Mouse (Mus musculus) stomach, embryonic 15.5 days (tissue): ENCODE measurements around the gene Cdh6. TPM values are rescaled to one million over a fixed set of nuclear protein-coding genes. Genes with fewer than 3 reads are reported as not detected.

Experiments used
- ATAC-seq: fragments of 200-750 bp; cut with Nextera tagmentation; 2 replicates; pipeline ENCODE4 v1.8.0; 2017; ENCODE audit warnings: low read depth, moderate number of reproducible peaks, moderate TSS enrichment; ENCODE audit not compliant: insufficient read depth, low FRiP score
- H3K27ac ChIP-seq: fragments of 300-500 bp; sonication (generic); 2 replicates; pipeline ENCODE4 v1.5.1; 2015; ENCODE audit warnings: mild to moderate bottlenecking, inconsistent platforms
- H3K27me3 ChIP-seq: fragments of 300-500 bp; sonication (generic); replicated peaks from 2 replicates; pipeline ENCODE4 v1.6.1; 2015; ENCODE audit warnings: inconsistent platforms
- H3K36me3 ChIP-seq: fragments of 300-500 bp; sonication (generic); 2 replicates; pipeline ENCODE4 v1.6.1; 2015; ENCODE audit warnings: inconsistent platforms
- H3K4me1 ChIP-seq: fragments of 300-500 bp; sonication (generic); 2 replicates; pipeline ENCODE4 v1.6.1; 2015; ENCODE audit warnings: inconsistent platforms
- H3K4me2 ChIP-seq: fragments of 300-500 bp; sonication (generic); 2 replicates; pipeline ENCODE4 v1.6.1; 2015; ENCODE audit warnings: mild to moderate bottlenecking, inconsistent platforms
- H3K4me3 ChIP-seq: fragments of 300-500 bp; sonication (generic); replicated peaks from 2 replicates; pipeline ENCODE4 v1.5.1; 2015; ENCODE audit warnings: inconsistent platforms
- H3K9ac ChIP-seq: fragments of 300-500 bp; sonication (generic); 2 replicates; pipeline ENCODE4 v1.6.1; 2015; ENCODE audit warnings: inconsistent platforms
- H3K9me3 ChIP-seq: fragments of 300-500 bp; sonication (generic); 2 replicates; pipeline ENCODE4 v1.6.1; 2016; ENCODE audit warnings: inconsistent platforms
- WGBS: fragments of 180-500 bp; shearing (Covaris S2); methylation state at CpG from one replicate; pipeline ENCODE4 v1.1.7; 2015; 5-methylcytosine and 5-hydroxymethylcytosine counted together
- polyA plus RNA-seq: library from polyadenylated mRNA; unstranded; fragments of >200 nt; fragmentation: Nextera tagmentation; extraction: Ambion mirVana; gene quantifications from 2 replicates; pipeline ENCODE4 v1.2.1, GENCODE M21; 2015

Cdh6 gene
- polyA plus RNA-seq, 1 experiment from 2014 or later: 4.0 TPM

- Histone ChIP-seq H3K27ac (no peak overlapping the region), H3K9me3 (no peaks in the 10 kb centered on the region), H3K4me3 (no peak overlapping the region), H3K27me3 (no peaks in the 10 kb centered on the region), H3K4me1 (no peaks in the 10 kb centered on the region), H3K9ac (no peak overlapping the region), H3K36me3 (no peaks in the 10 kb centered on the region), H3K4me2 (no peak overlapping the region)
- ATAC-seq: no peak
- WGBS: 61% methylated on average over 2 of the region's 2 CpGs
These were observed 142.8 kb downstream of the Cdh6 start for GRCm38 (mm10) chr15:13030641-13031040.

- ATAC-seq: no peak
- WGBS: 71% methylated on average over 5 of the region's 5 CpGs
- H3K9ac ChIP-seq: no peak overlapping the region
- H3K4me3 ChIP-seq: no peak overlapping the region
- no peaks in the 10 kb centered on the region for H3K9me3 ChIP-seq
- no peaks in the 10 kb centered on the region for H3K4me1 ChIP-seq
- H3K27me3 ChIP-seq: no peaks in the 10 kb centered on the region
- no peak overlapping the region for H3K27ac ChIP-seq
- no peaks in the 10 kb centered on the region for H3K36me3 ChIP-seq
- no peak overlapping the region for H3K4me2 ChIP-seq
These were observed 146.0 kb downstream of the Cdh6 start for GRCm38 (mm10) chr15:13027513-13027912.

GRCm38 (mm10) chr15:13016756-13017357 is 156.6 kb downstream of the Cdh6 start:
- no peaks in the 10 kb centered on the region for H3K36me3 ChIP-seq
- WGBS: 82% methylated on average over 2 of the region's 2 CpGs
- ATAC-seq: no peak
- no peaks in the 10 kb centered on the region for H3K9me3 ChIP-seq
- H3K4me1 ChIP-seq: no peaks in the 10 kb centered on the region
- no peak overlapping the region for H3K4me2 ChIP-seq
- H3K9ac ChIP-seq: no peak overlapping the region
- no peak overlapping the region for H3K27ac ChIP-seq
- no peak overlapping the region for H3K4me3 ChIP-seq
- H3K27me3 ChIP-seq: no peaks in the 10 kb centered on the region

- H3K9ac ChIP-seq: no peak overlapping the region
- no peak overlapping the region for H3K4me2 ChIP-seq
- H3K27me3 ChIP-seq: no peaks in the 10 kb centered on the region
- H3K27ac ChIP-seq: no peak overlapping the region
- ATAC-seq: no peak
- H3K36me3 ChIP-seq: no peaks in the 10 kb centered on the region
- no peaks in the 10 kb centered on the region for H3K9me3 ChIP-seq
- H3K4me1 ChIP-seq: no peaks in the 10 kb centered on the region
- no peak overlapping the region for H3K4me3 ChIP-seq
- WGBS: 70% methylated on average over 4 of the region's 4 CpGs
These were observed 164.7 kb downstream of the Cdh6 start for GRCm38 (mm10) chr15:13008803-13009202.

GRCm38 (mm10) chr15:13005934-13006333 is 167.5 kb downstream of the Cdh6 start:
- no peaks in the 10 kb centered on the region for H3K9me3 ChIP-seq
- 73% methylated on average over 13 of the region's 13 CpGs for whole genome bisulfite sequencing
- no peak overlapping the region for H3K4me3 ChIP-seq
- no peaks in the 10 kb centered on the region for H3K4me1 ChIP-seq
- H3K36me3 ChIP-seq: no peaks in the 10 kb centered on the region
- H3K9ac ChIP-seq: no peak overlapping the region
- H3K27ac ChIP-seq: no peak overlapping the region
- H3K4me2 ChIP-seq: no peak overlapping the region
- no peaks in the 10 kb centered on the region for H3K27me3 ChIP-seq
- no peak for ATAC-seq

- H3K9me3 ChIP-seq: no peaks in the 10 kb centered on the region
- H3K4me1 ChIP-seq: no peaks in the 10 kb centered on the region
- no peak overlapping the region for H3K4me2 ChIP-seq
- H3K4me3 ChIP-seq: no peak overlapping the region
- no peak for ATAC-seq
- WGBS: 63% methylated on average over 7 of the region's 7 CpGs
- H3K27me3 ChIP-seq: no peaks in the 10 kb centered on the region
- H3K27ac ChIP-seq: no peak overlapping the region
- H3K36me3 ChIP-seq: no peaks in the 10 kb centered on the region
- H3K9ac ChIP-seq: no peak overlapping the region
These were observed 171.9 kb downstream of the Cdh6 start for GRCm38 (mm10) chr15:13001549-13001948.

- Histone ChIP-seq H3K27ac (no peak overlapping the region), H3K27me3 (no peaks in the 10 kb centered on the region), H3K4me1 (no peaks in the 10 kb centered on the region), H3K4me3 (no peak overlapping the region), H3K4me2 (no peak overlapping the region), H3K9ac (no peak overlapping the region), H3K36me3 (no peaks in the 10 kb centered on the region), H3K9me3 (no peaks in the 10 kb centered on the region)
- no peak for ATAC-seq
- 68% methylated on average over 9 of the region's 9 CpGs for WGBS
These were observed 178.7 kb downstream of the Cdh6 start for GRCm38 (mm10) chr15:12994563-12995359.
